Mouse (Mus musculus): ENCODE data around the gene Gm14137.

Gm14137 gene

GRCm38 (mm10) chr2:119172862-119173576 lies 1.3 kb upstream of the Gm14137 start:
- peak; percentile 67 for DNase-seq

- DNase-seq = no peak
Measured at GRCm38 (mm10) chr2:119174866-119175265, 557 bp downstream of the Gm14137 start.

- DNase-seq = peak; percentile 42
Measured at GRCm38 (mm10) chr2:119175614-119176013, 1.3 kb downstream of the Gm14137 start.

- peak; percentile 56 for DNase-seq
Measured at GRCm38 (mm10) chr2:119176761-119177160, 2.5 kb downstream of the Gm14137 start.

GRCm38 (mm10) chr2:119177384-119177939 lies 3.2 kb downstream of the Gm14137 start:
- no peak for DNase-seq

GRCm38 (mm10) chr2:119182914-119183313 lies 8.6 kb downstream of the Gm14137 start:
- DNase-seq = no peak

- peak; percentile 88 for DNase-seq
Measured at GRCm38 (mm10) chr2:119189029-119189710, 14.9 kb downstream of the Gm14137 start.

- no peak for DNase-seq
Measured at GRCm38 (mm10) chr2:119190969-119191368, 16.7 kb downstream of the Gm14137 start.

GRCm38 (mm10) chr2:119194140-119194539 lies 19.8 kb downstream of the Gm14137 start:
- no peak for DNase-seq

GRCm38 (mm10) chr2:119196316-119197108 lies 22.2 kb downstream of the Gm14137 start:
- DNase-seq = no peak

- no peak for DNase-seq
Measured at GRCm38 (mm10) chr2:119197493-119197892, 23.2 kb downstream of the Gm14137 start.

GRCm38 (mm10) chr2:119198049-119198448 lies 23.7 kb downstream of the Gm14137 start:
- DNase-seq = no peak

GRCm38 (mm10) chr2:119198934-119199333 lies 24.6 kb downstream of the Gm14137 start:
- DNase-seq = no peak

GRCm38 (mm10) chr2:119202914-119203453 lies 28.7 kb downstream of the Gm14137 start:
- no peak for DNase-seq

GRCm38 (mm10) chr2:119203871-119204460 lies 29.7 kb downstream of the Gm14137 start:
- DNase-seq = no peak

GRCm38 (mm10) chr2:119207961-119208343 lies 33.6 kb downstream of the Gm14137 start:
- no peak for DNase-seq

GRCm38 (mm10) chr2:119208344-119209175 lies 34.3 kb downstream of the Gm14137 start, which contains the start of the genes Zfyve19 and Dnajc17:
Gene Zfyve19 (plus strand): TSS chr2:119208617.
Gene Dnajc17 (minus strand): TSS chr2:119208795.
- peak; percentile 97 for DNase-seq

GRCm38 (mm10) chr2:119209176-119209507 lies 34.8 kb downstream of the Gm14137 start:
- no peak for DNase-seq

All from kidney, adult 9 months (tissue).